Mouse (Mus musculus) liver, adult 2 months (tissue): ENCODE data around the gene Cdk14. TPM values are rescaled to one million over a fixed set of nuclear protein-coding genes. Genes with fewer than 3 reads are reported as not detected.

Source experiments
- DNase-seq: peaks from one replicate; pipeline ENCODE4 v3.0.0-alpha.2; 2011; ENCODE audit warnings: low read depth, low spot score; ENCODE audit errors: extremely low read depth
- H3K27ac ChIP-seq: fragments of 200-500 bp; replicated peaks from 2 replicates; pipeline ENCODE4 v1.5.1; 2012; ENCODE audit warnings: low read depth, mild to moderate bottlenecking, control low read depth, inconsistent platforms, low read length; ENCODE audit not compliant: insufficient read depth
- H3K27me3 ChIP-seq: fragments of 200-500 bp; 2 replicates; pipeline ENCODE4 v1.6.1; 2012; ENCODE audit warnings: mild to moderate bottlenecking, moderate library complexity, low read length, inconsistent platforms; ENCODE audit not compliant: control insufficient read depth, insufficient read depth
- H3K36me3 ChIP-seq: fragments of 200-500 bp; 2 replicates; pipeline ENCODE4 v1.6.1; 2012; ENCODE audit warnings: low read length, inconsistent platforms; ENCODE audit not compliant: control insufficient read depth, insufficient read depth
- H3K4me1 ChIP-seq: fragments of 200-500 bp; 2 replicates; pipeline ENCODE4 v1.6.1; 2011; ENCODE audit warnings: low read length; ENCODE audit not compliant: control insufficient read depth, insufficient read depth
- H3K4me3 ChIP-seq: fragments of 200-500 bp; 2 replicates; pipeline ENCODE4 v1.5.1; 2011; ENCODE audit warnings: low read depth, mild to moderate bottlenecking, control low read depth, low read length, moderate library complexity; ENCODE audit not compliant: insufficient read depth
- H3K79me2 ChIP-seq: fragments of 200-500 bp; 2 replicates; pipeline ENCODE4 v1.6.1; 2012; ENCODE audit warnings: inconsistent platforms, mild to moderate bottlenecking, low read length, moderate library complexity; ENCODE audit not compliant: control insufficient read depth, insufficient read depth
- H3K9ac ChIP-seq: fragments of 200-500 bp; 2 replicates; pipeline ENCODE4 v1.6.1; 2012; ENCODE audit warnings: low read depth, mild to moderate bottlenecking, control low read depth, inconsistent platforms, low read length
- CTCF ChIP-seq: fragments of 200-500 bp; IDR thresholded peaks from 2 replicates; pipeline ENCODE4 v1.5.1; 2011; ENCODE audit warnings: low read depth, low read length, control low read depth
- POLR2A ChIP-seq: fragments of 200-500 bp; IDR thresholded peaks from 2 replicates; pipeline ENCODE4 v1.6.1; 2011; ENCODE audit warnings: low read length, control low read depth; ENCODE audit not compliant: insufficient read depth; ENCODE audit errors: extremely low read depth
- WGBS: fragments of 180-500 bp; shearing (Covaris S2); methylation state at CpG from one replicate; pipeline ENCODE4 v1.1.7; 2018; 5-methylcytosine and 5-hydroxymethylcytosine counted together
- polyA plus RNA-seq: library from polyadenylated mRNA; depleted of rRNA; stranded (reverse); fragments of >200 nt; gene quantifications from 2 replicates; pipeline ENCODE4 v1.2.3, GENCODE M21; 2012
- total RNA-seq: library from RNA; depleted of rRNA; stranded (reverse); fragments of >200 nt; gene quantifications from 2 replicates; pipeline ENCODE4 v1.2.3, GENCODE M21; 2014

Gene Cdk14
- total and polyA plus RNA-seq, 2 experiments, result 0.31 to 2.7 TPM

DNA sequence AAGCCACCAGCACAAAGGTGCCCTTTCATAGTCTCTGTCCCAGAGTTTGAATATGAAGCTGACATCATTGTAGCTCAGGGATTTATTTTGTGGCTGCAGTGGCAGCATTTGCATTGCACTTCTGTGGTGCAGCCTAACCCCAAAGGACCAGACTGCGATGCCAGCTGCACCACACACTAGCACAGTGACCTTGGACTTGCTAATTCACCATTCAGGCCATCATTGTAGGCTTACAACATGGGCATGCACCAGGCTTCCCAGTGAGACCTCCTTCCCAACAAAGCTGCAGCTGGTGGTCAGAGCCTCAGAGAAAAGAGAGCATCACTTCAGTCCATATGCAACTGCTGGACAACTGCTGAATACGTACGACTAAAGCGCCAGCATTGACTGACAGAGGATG lies 629.8 kb downstream of the Cdk14 start:
- Histone ChIP-seq H3K9ac (no peak overlapping the region), H3K79me2 (no peaks in the 10 kb centered on the region), H3K27me3 (no peaks in the 10 kb centered on the region), H3K4me1 (no peaks in the 10 kb centered on the region), H3K27ac (no peak overlapping the region), H3K4me3 (no peak overlapping the region), H3K36me3 (no peaks in the 10 kb centered on the region)
- 95% methylated on average over 4 of the region's 4 CpGs for WGBS
- no peak for DNase-seq
- TF ChIP-seq POLR2A, result no peak
- TF ChIP-seq CTCF, result no peak

GRCm38 (mm10) chr5:4788484-4788883 lies 631.6 kb downstream of the Cdk14 start:
- Histone ChIP-seq H3K9ac (no peak overlapping the region), H3K27ac (no peak overlapping the region), H3K36me3 (no peaks in the 10 kb centered on the region), H3K4me1 (no peaks in the 10 kb centered on the region), H3K27me3 (no peaks in the 10 kb centered on the region), H3K79me2 (no peaks in the 10 kb centered on the region), H3K4me3 (no peak overlapping the region)
- 91% methylated on average over 3 of the region's 3 CpGs for whole genome bisulfite sequencing
- DNase-seq, result no peak
- TF ChIP-seq POLR2A (no peak), CTCF (no peak)

GRCm38 (mm10) chr5:4786816-4787215 lies 633.3 kb downstream of the Cdk14 start:
- Histone ChIP-seq H3K27ac (no peak overlapping the region), H3K36me3 (no peaks in the 10 kb centered on the region), H3K4me1 (no peaks in the 10 kb centered on the region), H3K9ac (no peak overlapping the region), H3K79me2 (no peaks in the 10 kb centered on the region), H3K27me3 (no peaks in the 10 kb centered on the region), H3K4me3 (no peak overlapping the region)
- 70% methylated on average over 3 of the region's 3 CpGs for WGBS
- TF ChIP-seq POLR2A (no peak), CTCF (no peak)
- DNase-seq, result no peak

- H3K27me3 ChIP-seq, result no peaks in the 10 kb centered on the region
These were observed 641.8 kb downstream of the Cdk14 start for GRCm38 (mm10) chr5:4778274-4778673.

GRCm38 (mm10) chr5:4776495-4776894 lies 643.6 kb downstream of the Cdk14 start:
- no peak overlapping the region for H3K9ac ChIP-seq
- 73% methylated on average over 2 of the region's 2 CpGs for WGBS
- H3K36me3 ChIP-seq, result no peaks in the 10 kb centered on the region
- DNase-seq, result no peak
- no peak overlapping the region for H3K4me3 ChIP-seq
- H3K79me2 ChIP-seq, result no peaks in the 10 kb centered on the region
- H3K27ac ChIP-seq, result no peak overlapping the region
- TF ChIP-seq POLR2A (no peak), CTCF (no peak)
- H3K27me3 ChIP-seq, result no peaks in the 10 kb centered on the region
- no peaks in the 10 kb centered on the region for H3K4me1 ChIP-seq

More at GRCm38 (mm10) chr5:4778274-4778673, 641.8 kb downstream of the Cdk14 start:
- H3K9ac ChIP-seq, result no peak overlapping the region
- no peak overlapping the region for H3K4me3 ChIP-seq
- no peaks in the 10 kb centered on the region for H3K4me1 ChIP-seq
- no peak overlapping the region for H3K27ac ChIP-seq
- DNase-seq, result no peak
- 93% methylated on average over 3 of the region's 3 CpGs for WGBS
- TF ChIP-seq POLR2A (no peak), CTCF (no peak)
- H3K79me2 ChIP-seq, result no peaks in the 10 kb centered on the region
- no peaks in the 10 kb centered on the region for H3K36me3 ChIP-seq

DNA sequence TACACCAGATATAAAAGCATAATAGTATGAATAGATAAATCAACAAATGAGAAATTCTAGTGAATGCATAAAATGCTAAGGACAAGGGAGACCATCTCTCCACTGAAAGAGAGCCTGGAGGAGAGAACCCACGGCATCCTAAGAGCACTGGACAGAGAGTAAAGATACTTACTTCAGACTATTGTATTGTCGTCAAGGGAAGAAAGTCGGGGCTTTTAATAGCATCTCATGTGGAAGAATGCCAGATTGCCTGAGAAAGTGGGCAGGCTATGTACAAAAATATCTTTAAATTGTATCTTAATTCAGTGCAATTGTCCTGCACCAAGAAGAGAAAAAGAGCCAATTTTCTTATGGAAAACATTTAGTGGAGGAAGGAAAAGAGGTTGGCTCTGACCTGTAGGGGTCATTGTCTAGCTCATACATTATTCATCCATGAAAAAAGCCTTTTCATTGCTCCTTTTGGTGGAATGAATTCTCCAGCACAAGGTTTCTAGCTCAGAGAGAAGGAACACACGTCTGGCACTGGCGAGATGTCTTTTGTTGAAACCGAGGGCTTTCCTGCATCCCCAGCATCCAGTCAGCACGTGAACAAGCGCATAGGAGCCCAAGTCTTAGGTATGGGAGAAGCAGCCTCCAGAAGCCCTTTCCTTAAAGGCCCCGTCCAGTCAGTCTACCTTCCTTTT lies 646.9 kb downstream of the Cdk14 start:
- Histone ChIP-seq H3K9ac (no peak overlapping the region), H3K4me3 (no peak overlapping the region), H3K36me3 (no peaks in the 10 kb centered on the region), H3K4me1 (no peaks in the 10 kb centered on the region), H3K79me2 (no peaks in the 10 kb centered on the region), H3K27ac (no peak overlapping the region), H3K27me3 (no peaks in the 10 kb centered on the region)
- 75% methylated on average over 9 of the region's 9 CpGs for WGBS
- TF ChIP-seq POLR2A, result no peak
- TF ChIP-seq CTCF, result no peak
- DNase-seq, result no peak
